Comparison of ENCODE assay signal across 11 mouse cellular contexts in genomic region chr3:142281093-142281445, GRCm38 (mm10).
DNase-seq lines count a peak whose midpoint lies in the region; ATAC-seq lines count a peak whose summit lies in the region.
"Had no signal": no experiment of that assay in that cellular context is flagged by ENCODE, and none has a peak within 500 bp of the region (broad histone marks: within the 10 kb centered on the region; RNA-seq: fewer than 3 reads in every experiment).

No protein-coding gene starts in this region.

- H3K9me3 ChIP-seq in kidney, embryonic 16.5 days (ENCODE audit: low read length) = no peaks in the 10 kb centered on the region
- no peaks in the 10 kb centered on the region for H3K9me3 ChIP-seq in intestine, embryonic 16.5 days (ENCODE audit: control insufficient read depth, low read length)
- H3K9me3 ChIP-seq in stomach, embryonic 15.5 days = no peaks in the 10 kb centered on the region
- H3K9me3 ChIP-seq: neural tube, embryonic 13.5 days had no signal

- peak; percentile 91 for ATAC-seq in kidney, embryonic 16.5 days (ENCODE audit: low FRiP score, low TSS enrichment)
- peak; percentile 96 for ATAC-seq in intestine, embryonic 16.5 days
- ATAC-seq in stomach, embryonic 15.5 days (ENCODE audit: insufficient read depth, low FRiP score, low read depth) = peak; percentile 97

- no peak overlapping the region for H3K4me2 ChIP-seq in kidney, embryonic 16.5 days (replicated peaks; ENCODE audit: low read depth, low read length)
- no peak overlapping the region for H3K4me2 ChIP-seq in intestine, embryonic 16.5 days (ENCODE audit: low read depth, low read length)
- H3K4me2 ChIP-seq in stomach, embryonic 15.5 days = no peak overlapping the region
- H3K4me2 ChIP-seq: neural tube, embryonic 13.5 days had no signal

- H3K4me1 ChIP-seq in kidney, embryonic 16.5 days (ENCODE audit: insufficient read depth, low read length) = peaks cover 7% of the 10 kb centered on the region; the same call in 1 of the 2 replicates
- peaks cover 4% of the 10 kb centered on the region; the same call in 1 of the 2 replicates for H3K4me1 ChIP-seq in intestine, embryonic 16.5 days (ENCODE audit: control insufficient read depth, insufficient read depth, low read length)
- H3K4me1 ChIP-seq in stomach, embryonic 15.5 days = no peaks in the 10 kb centered on the region

- no peaks in the 10 kb centered on the region for H3K27me3 ChIP-seq in kidney, embryonic 16.5 days (ENCODE audit: insufficient read depth, low read length)
- no peaks in the 10 kb centered on the region for H3K27me3 ChIP-seq in intestine, embryonic 16.5 days (replicated peaks; ENCODE audit: control insufficient read depth, insufficient read depth, low read length)
- no peaks in the 10 kb centered on the region for H3K27me3 ChIP-seq in stomach, embryonic 15.5 days (replicated peaks)
- H3K27me3 ChIP-seq: neural tube, embryonic 13.5 days had no signal

- WGBS in kidney, embryonic 16.5 days = 69% methylated on average over 1 of the region's 1 CpGs
- 81% methylated on average over 1 of the region's 1 CpGs for WGBS in intestine, embryonic 16.5 days
- 60% methylated on average over 1 of the region's 1 CpGs for WGBS in stomach, embryonic 15.5 days

- H3K9ac ChIP-seq in kidney, embryonic 16.5 days (replicated peaks; ENCODE audit: low read length) = no peak overlapping the region
- no peak overlapping the region for H3K9ac ChIP-seq in intestine, embryonic 16.5 days (ENCODE audit: low read depth, low read length)
- no peak overlapping the region for H3K9ac ChIP-seq in stomach, embryonic 15.5 days
- H3K9ac ChIP-seq: neural tube, embryonic 13.5 days had no signal

- H3K27ac ChIP-seq in kidney, embryonic 16.5 days (ENCODE audit: low read length) = peak overlapping the region; percentile 46; the same call in 1 of the 2 replicates
- H3K27ac ChIP-seq in intestine, embryonic 16.5 days (ENCODE audit: low read length) = no peak overlapping the region
- H3K27ac ChIP-seq in stomach, embryonic 15.5 days = no peak overlapping the region
- H3K27ac ChIP-seq: neural tube, embryonic 13.5 days had no signal

- H3K36me3 ChIP-seq in kidney, embryonic 16.5 days (ENCODE audit: insufficient read depth, low read length) = peaks cover 16% of the 10 kb centered on the region; the same call in 1 of the 2 replicates
- no peaks in the 10 kb centered on the region; the same call in 1 of the 2 replicates for H3K36me3 ChIP-seq in intestine, embryonic 16.5 days (ENCODE audit: control insufficient read depth, insufficient read depth, low read length)
- H3K36me3 ChIP-seq in stomach, embryonic 15.5 days = no peaks in the 10 kb centered on the region
- H3K36me3 ChIP-seq: neural tube, embryonic 13.5 days had no signal

- H3K4me3 ChIP-seq in kidney, embryonic 16.5 days (ENCODE audit: low read length) = no peak overlapping the region
- no peak overlapping the region for H3K4me3 ChIP-seq in intestine, embryonic 16.5 days (ENCODE audit: low read length)
- no peak overlapping the region for H3K4me3 ChIP-seq in stomach, embryonic 15.5 days (replicated peaks)
- H3K4me3 ChIP-seq: neural tube, embryonic 13.5 days had no signal

- DNase-seq in kidney, adult 18-20 months = no peak
- DNase-seq in T-cell, adult 2 months (ENCODE audit: low spot score) = peak; percentile 58
- DNase-seq in layer of hippocampus, postnatal 10 days (ENCODE audit: low spot score in 2 of 2) = no peak
- DNase-seq in adrenal gland, adult (ENCODE audit: inconsistent age in 2 of 2, low spot score in 1 of 2) = no peak
- DNase-seq in frontal cortex, postnatal 14 days (ENCODE audit: low spot score in 2 of 2) = no peak
- DNase-seq: adrenal gland, adult 2 months; heart, postnatal 36 days had no signal
